Mouse (Mus musculus): ENCODE results near the gene Ccdc175. TPM values are rescaled to one million over a fixed set of nuclear protein-coding genes. Genes with fewer than 3 reads are reported as not detected.
A peak's percentile ranks its signal among the peaks of the same experiment; 100 is the strongest.

Gene Ccdc175
- total and polyA plus RNA-seq, 2 experiments from 2014 or later: not detected

DNA sequence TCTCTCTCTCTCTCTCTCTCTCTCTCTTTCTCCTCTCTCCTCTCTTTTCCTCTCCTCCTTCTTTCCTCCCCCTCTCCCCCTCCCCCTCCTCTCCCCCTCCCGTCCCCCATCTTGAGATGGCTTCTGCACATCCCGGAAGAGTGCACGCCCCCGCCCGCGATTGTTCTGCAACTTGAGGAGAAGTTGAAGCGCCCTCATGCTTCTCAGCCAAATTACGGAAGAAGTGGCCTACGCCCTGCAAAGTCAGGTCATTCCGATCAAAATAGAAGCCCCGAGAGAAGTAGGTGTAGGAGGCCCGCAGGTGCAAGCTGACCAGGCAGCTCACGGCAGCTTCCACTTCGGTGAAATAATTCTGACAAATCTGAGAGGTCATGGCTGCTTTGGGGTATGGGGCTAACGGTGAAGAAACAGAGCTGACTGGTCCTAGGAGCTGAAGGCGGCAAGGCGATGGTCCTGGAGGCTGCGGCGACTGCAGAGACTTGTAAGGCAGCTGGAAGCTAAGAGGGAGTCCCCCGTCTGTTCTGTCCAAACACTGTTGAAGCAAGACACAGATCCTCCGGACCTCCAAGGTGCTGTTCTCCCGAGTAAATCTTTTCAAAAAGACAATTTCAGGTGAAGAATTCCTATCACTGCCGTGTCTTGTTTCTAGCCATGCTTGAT, 69.0 kb downstream of the Ccdc175 start:
- Histone ChIP-seq H3K4me2 (ENCODE audit: low read depth, low read length) (no peak overlapping the region), H3K9ac (replicated peaks; ENCODE audit: low read depth, low read length) (no peak overlapping the region), H3K9me3 (replicated peaks; ENCODE audit: control insufficient read depth, low read length) (no peaks in the 10 kb centered on the region; the same call in 1 of the 2 replicates), H3K4me1 (ENCODE audit: control insufficient read depth, insufficient read depth) (no peaks in the 10 kb centered on the region), H3K27me3 (ENCODE audit: control insufficient read depth, insufficient read depth, low read length) (no peaks in the 10 kb centered on the region), H3K27ac (ENCODE audit: low read depth) (no peak overlapping the region), H3K36me3 (replicated peaks; ENCODE audit: control insufficient read depth, insufficient read depth, low read length) (no peaks in the 10 kb centered on the region), H3K4me3 (ENCODE audit: low read depth, low read length) (no peak overlapping the region)
- ATAC-seq (ENCODE audit: insufficient read depth, low read depth) (no peak), DNase-seq (ENCODE audit: low spot score) (no peak)
- no peak for TF ChIP-seq EP300 (IDR thresholded peaks at IDR 0.05; ENCODE audit: low read depth)
- TF ChIP-seq CTCF (IDR thresholded peaks at IDR 0.05; ENCODE audit: low read depth): no peak
- 70% methylated on average over 22 of the region's 23 CpGs for WGBS

DNA sequence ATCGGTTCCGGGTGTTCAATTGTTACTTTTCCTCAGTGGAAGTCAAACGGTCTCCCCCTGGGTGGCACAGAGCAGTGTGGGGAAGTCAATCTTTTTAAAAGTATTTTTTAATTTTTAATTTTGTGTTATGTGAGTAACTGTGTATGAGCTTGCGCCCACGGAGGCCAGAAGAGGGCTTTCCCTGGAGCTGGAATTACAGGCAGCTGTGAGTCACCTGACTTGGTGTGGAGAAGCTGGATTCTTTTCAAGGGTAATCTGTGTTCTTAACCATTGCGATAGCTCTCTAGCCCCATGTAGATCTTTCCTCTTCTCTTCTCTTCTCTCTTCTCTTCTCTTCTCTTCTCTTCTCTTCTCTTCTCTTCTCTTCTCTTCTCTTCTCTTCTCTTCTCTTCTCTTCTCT, 69.7 kb downstream of the Ccdc175 start:
- no peaks in the 10 kb centered on the region for H3K4me1 ChIP-seq (ENCODE audit: control insufficient read depth, insufficient read depth)
- H3K9me3 ChIP-seq (replicated peaks; ENCODE audit: control insufficient read depth, low read length): no peaks in the 10 kb centered on the region
- H3K27me3 ChIP-seq (ENCODE audit: control insufficient read depth, insufficient read depth, low read length): no peaks in the 10 kb centered on the region
- no peak overlapping the region for H3K9ac ChIP-seq (replicated peaks; ENCODE audit: low read depth, low read length)
- DNase-seq (ENCODE audit: low spot score) (no peak), ATAC-seq (ENCODE audit: insufficient read depth, low read depth) (no peak)
- 49% methylated on average over 6 of the region's 6 CpGs for WGBS
- TF ChIP-seq EP300 (IDR thresholded peaks at IDR 0.05; ENCODE audit: low read depth) (no peak), CTCF (IDR thresholded peaks at IDR 0.05; ENCODE audit: low read depth) (no peak)
- no peaks in the 10 kb centered on the region for H3K36me3 ChIP-seq (replicated peaks; ENCODE audit: control insufficient read depth, insufficient read depth, low read length)
- H3K4me3 ChIP-seq (ENCODE audit: low read depth, low read length): no peak overlapping the region
- no peak overlapping the region for H3K4me2 ChIP-seq (ENCODE audit: low read depth, low read length)
- H3K27ac ChIP-seq (ENCODE audit: low read depth): no peak overlapping the region

DNA sequence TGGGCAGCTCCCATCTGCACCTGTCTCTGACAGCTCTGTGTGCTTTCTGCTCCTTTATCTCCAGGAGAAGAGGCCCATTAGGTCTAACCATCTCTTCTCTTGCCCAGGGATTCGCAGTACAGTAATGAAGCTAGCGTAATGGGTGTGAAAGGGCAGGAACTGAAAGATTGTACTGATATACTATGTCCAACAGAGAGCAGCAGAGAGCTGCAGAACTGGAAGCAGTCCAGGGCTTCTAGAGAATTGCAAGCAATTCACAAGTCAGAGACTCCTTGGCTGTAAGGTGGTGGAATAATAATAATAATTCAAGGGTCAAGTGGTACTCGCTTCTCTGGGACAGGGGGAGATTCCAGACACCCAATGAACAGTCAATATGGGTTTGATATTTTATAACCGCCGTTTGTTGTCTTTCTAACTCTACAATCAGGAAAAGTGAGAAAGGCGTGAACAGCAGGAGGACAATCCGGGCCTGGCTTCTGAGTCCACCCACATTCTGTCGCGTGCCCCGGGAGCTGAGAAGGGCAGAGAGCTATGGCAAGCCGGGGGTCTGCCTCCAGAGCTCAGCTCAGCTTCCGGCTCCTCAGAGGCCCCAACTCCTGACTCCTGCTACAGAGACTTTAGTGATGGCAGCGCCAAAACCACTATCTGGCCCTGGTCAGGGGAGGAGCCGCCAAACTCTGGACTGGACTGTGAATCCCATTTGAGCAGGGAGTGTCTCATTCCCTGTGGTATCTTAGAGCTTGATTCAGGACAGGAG, 80.1 kb downstream of the Ccdc175 start:
- Histone ChIP-seq H3K4me2 (ENCODE audit: low read depth, low read length) (peak overlapping the region; percentile 39), H3K27ac (ENCODE audit: low read depth) (no peak overlapping the region), H3K9me3 (replicated peaks; ENCODE audit: control insufficient read depth, low read length) (no peaks in the 10 kb centered on the region), H3K4me3 (ENCODE audit: low read depth, low read length) (peak overlapping the region; percentile 15), H3K36me3 (replicated peaks; ENCODE audit: control insufficient read depth, insufficient read depth, low read length) (peaks cover 19% of the 10 kb centered on the region), H3K4me1 (ENCODE audit: control insufficient read depth, insufficient read depth) (no peaks in the 10 kb centered on the region), H3K9ac (replicated peaks; ENCODE audit: low read depth, low read length) (no peak overlapping the region), H3K27me3 (ENCODE audit: control insufficient read depth, insufficient read depth, low read length) (no peaks in the 10 kb centered on the region)
- no peak for TF ChIP-seq EP300 (IDR thresholded peaks at IDR 0.05; ENCODE audit: low read depth)
- peak; percentile 80 for TF ChIP-seq CTCF (IDR thresholded peaks at IDR 0.05; ENCODE audit: low read depth)
- peak; percentile 63 for DNase-seq (ENCODE audit: low spot score)
- no peak for ATAC-seq (ENCODE audit: insufficient read depth, low read depth)
- WGBS: 16% methylated on average over 14 of the region's 14 CpGs

DNA sequence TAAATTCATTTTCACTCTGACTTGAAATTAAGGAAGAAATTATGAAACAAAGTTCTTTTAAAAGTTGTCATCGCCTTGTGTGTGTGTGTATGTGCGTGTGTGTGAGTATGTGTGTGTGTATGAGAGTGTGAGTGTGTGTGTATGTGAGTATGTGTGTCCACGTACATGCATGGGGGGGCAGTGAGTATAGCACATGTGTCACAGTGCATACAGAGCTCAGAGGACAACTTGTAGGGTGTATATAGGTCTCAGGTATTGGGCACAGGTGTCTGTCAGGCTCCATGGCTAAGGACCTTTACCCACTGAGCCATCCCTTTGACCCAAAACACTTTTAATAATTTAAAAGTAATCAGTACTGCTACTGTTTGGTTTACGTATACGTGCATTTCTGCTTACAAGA, 80.8 kb downstream of the Ccdc175 start:
- 77% methylated on average over 5 of the region's 5 CpGs for WGBS
- no peak overlapping the region for H3K27ac ChIP-seq (ENCODE audit: low read depth)
- no peak for TF ChIP-seq CTCF (IDR thresholded peaks at IDR 0.05; ENCODE audit: low read depth)
- no peak for TF ChIP-seq EP300 (IDR thresholded peaks at IDR 0.05; ENCODE audit: low read depth)
- no peak overlapping the region for H3K4me2 ChIP-seq (ENCODE audit: low read depth, low read length)
- ATAC-seq (ENCODE audit: insufficient read depth, low read depth): no peak
- no peak overlapping the region for H3K4me3 ChIP-seq (ENCODE audit: low read depth, low read length)
- no peaks in the 10 kb centered on the region for H3K27me3 ChIP-seq (ENCODE audit: control insufficient read depth, insufficient read depth, low read length)
- H3K4me1 ChIP-seq (ENCODE audit: control insufficient read depth, insufficient read depth): no peaks in the 10 kb centered on the region
- peaks cover 24% of the 10 kb centered on the region for H3K36me3 ChIP-seq (replicated peaks; ENCODE audit: control insufficient read depth, insufficient read depth, low read length)
- no peaks in the 10 kb centered on the region for H3K9me3 ChIP-seq (replicated peaks; ENCODE audit: control insufficient read depth, low read length)
- DNase-seq (ENCODE audit: low spot score): no peak
- no peak overlapping the region for H3K9ac ChIP-seq (replicated peaks; ENCODE audit: low read depth, low read length)

DNA sequence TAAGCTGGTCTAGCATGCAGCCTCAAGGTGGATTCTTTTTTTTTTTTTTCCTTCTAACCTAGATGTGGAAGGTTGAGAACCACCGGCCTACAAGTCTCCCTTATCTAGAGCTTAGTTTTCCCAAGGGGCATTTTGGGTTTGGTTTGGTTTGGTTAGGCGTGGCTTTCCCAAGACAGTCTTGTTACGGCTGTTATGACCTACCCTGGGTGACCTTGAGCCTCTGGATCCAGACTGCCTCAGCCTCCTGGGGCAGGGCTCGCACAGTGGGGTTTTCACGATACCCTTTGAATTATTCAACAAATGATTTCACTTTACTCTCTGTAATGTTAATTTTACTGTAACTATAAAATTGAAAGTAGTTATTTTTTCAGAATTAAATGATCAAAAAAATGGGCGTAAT, 82.1 kb downstream of the Ccdc175 start:
- ATAC-seq (ENCODE audit: insufficient read depth, low read depth): no peak
- no peaks in the 10 kb centered on the region for H3K27me3 ChIP-seq (ENCODE audit: control insufficient read depth, insufficient read depth, low read length)

More for the DNA sequence above, 82.1 kb downstream of the Ccdc175 start:
- no peak for DNase-seq (ENCODE audit: low spot score)
- H3K9me3 ChIP-seq (replicated peaks; ENCODE audit: control insufficient read depth, low read length): no peaks in the 10 kb centered on the region
- no peak overlapping the region for H3K27ac ChIP-seq (ENCODE audit: low read depth)
- 81% methylated on average over 6 of the region's 6 CpGs for WGBS
- no peak overlapping the region for H3K9ac ChIP-seq (replicated peaks; ENCODE audit: low read depth, low read length)
- no peak overlapping the region for H3K4me2 ChIP-seq (ENCODE audit: low read depth, low read length)
- H3K4me3 ChIP-seq (ENCODE audit: low read depth, low read length): no peak overlapping the region
- TF ChIP-seq EP300 (IDR thresholded peaks at IDR 0.05; ENCODE audit: low read depth) (no peak), CTCF (IDR thresholded peaks at IDR 0.05; ENCODE audit: low read depth) (no peak)
- peaks cover 31% of the 10 kb centered on the region for H3K36me3 ChIP-seq (replicated peaks; ENCODE audit: control insufficient read depth, insufficient read depth, low read length)
- no peaks in the 10 kb centered on the region for H3K4me1 ChIP-seq (ENCODE audit: control insufficient read depth, insufficient read depth)

Data from heart, postnatal 0 days (tissue).